Mouse (Mus musculus): ENCODE results near the gene Olfr1061. TPM values are rescaled to one million over a fixed set of nuclear protein-coding genes. Genes with fewer than 3 reads are reported as not detected.
"Not testable (repeated sequence)": the region's sequence is repeated elsewhere in the genome, so short reads cannot be mapped to it uniquely, and the experiment has no call there.

The Olfr1061 gene
- total RNA-seq (2021): not detected
- long read RNA-seq, experiment 1: 0 reads
- long read RNA-seq, experiment 2: 0 reads

DNA sequence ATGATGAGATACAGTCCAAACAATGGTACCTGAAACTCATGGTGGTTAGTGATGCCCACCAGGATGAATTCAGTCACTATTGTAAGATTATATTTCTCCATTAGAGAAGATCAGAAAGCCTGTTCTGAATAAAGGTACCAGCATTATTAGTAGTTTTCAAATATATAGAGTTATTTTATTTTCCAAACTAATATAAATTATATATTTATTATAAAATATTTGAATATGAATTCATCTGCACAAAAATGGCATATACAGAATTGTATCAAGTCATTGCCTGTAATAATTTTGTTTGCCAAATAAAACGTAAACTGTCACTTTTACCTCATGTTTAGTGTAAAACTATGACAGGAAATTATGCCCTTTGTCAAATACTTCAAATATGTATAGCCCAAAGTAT, at the start of gene Olfr1061:
TSS of gene Olfr1061 (minus strand) at position 101 of the 400 bp plus-strand sequence.
- H3K4me3 ChIP-seq: no peak within 1 kb of the TSS
- TF ChIP-seq CTCF (IDR thresholded peaks at IDR 0.05): no peak
- no peak within 1 kb of the TSS for H3K27ac ChIP-seq
- intact Hi-C loops (cut with DNase I): no loop called here
- DNase-seq: no peak

DNA sequence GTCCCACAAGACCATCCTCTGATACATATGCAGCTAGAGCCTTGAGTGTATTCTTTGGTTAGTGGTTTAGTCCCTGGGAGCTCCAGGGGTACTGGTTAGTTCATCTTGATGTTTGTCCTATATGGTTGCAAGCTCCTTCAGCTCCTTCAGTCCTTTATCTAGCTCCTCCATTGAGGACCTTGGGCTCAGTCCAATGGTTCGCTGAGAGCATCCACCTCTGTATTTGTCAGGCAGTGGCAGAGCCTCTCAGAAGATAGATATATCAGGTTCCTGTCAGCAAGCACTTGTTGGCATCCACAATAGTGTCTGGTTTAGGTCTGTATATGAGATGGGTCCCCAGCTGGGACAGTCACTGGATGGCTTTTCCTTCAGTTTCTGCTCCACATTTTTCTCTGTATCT, 46.6 kb upstream of the Olfr1061 start:
- no peak overlapping the region for H3K27ac ChIP-seq
- H3K4me3 ChIP-seq: no peak overlapping the region
- intact Hi-C loops (cut with DNase I): loop anchor here (5.0 kb wide), 1 partner anchor 733 kb away; no protein-coding TSS in a partner anchor
- no peak for TF ChIP-seq CTCF (IDR thresholded peaks at IDR 0.05)
- no peak for DNase-seq

DNA sequence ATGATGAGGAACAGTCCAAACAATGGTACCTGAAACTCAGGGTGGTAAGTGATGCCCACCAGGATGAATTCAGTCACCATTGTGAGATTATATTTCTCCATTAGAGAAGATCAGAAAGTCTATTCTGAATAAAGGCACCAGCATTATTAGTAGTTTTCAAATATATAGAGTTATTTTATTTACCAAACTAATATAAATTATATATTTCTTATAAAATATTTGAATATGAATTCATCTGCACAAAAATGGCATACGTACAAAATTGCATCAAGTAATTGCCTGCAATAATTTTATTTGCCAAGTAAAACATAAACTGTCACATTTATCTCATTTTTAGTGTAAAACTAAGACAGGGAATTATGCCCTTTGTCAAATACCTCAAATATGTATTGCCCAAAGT, 42.3 kb upstream of the Olfr1061 start, which contains the start of gene Olfr1066:
TSS of gene Olfr1066 (minus strand) at position 101 of the 400 bp plus-strand sequence.
- DNase-seq: no peak
- H3K27ac ChIP-seq: no peak within 1 kb of the TSS
- intact Hi-C loops (cut with DNase I): no loop called here
- no peak within 1 kb of the TSS for H3K4me3 ChIP-seq
- TF ChIP-seq CTCF (IDR thresholded peaks at IDR 0.05): no peak

- not testable (repeated sequence) for DNase-seq
Measured at GRCm38 (mm10) chr2:86450491-86450890, 36.6 kb upstream of the Olfr1061 start, which contains the start of gene Olfr1065. Olfr1065 (minus strand) TSS chr2:86450591.

DNA sequence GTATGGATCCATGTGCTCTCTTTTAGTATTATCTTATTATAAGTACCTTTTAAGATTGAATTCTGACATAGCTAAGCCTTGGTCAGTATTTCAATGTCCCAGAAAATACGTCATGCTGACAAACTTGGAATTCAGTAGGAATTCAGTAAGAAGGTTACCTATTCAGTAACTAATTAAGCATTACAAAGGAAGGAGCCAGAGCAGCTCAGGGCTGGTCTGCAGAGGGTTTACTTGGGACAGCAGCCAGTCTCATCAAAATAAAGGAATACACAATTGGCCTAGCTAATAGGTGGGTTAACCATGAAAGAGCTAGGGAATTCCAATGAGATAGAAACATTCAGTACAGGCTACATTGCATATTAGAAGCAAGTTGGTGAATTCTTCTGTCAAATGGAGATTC, 28.3 kb upstream of the Olfr1061 start:
- H3K4me3 ChIP-seq; DNase-seq; intact Hi-C loops (cut with DNase I); H3K27ac ChIP-seq: not testable (repeated sequence)

More at GRCm38 (mm10) chr2:86450491-86450890, 36.6 kb upstream of the Olfr1061 start, which contains the start of gene Olfr1065:
- intact Hi-C loops (cut with DNase I); H3K27ac ChIP-seq; H3K4me3 ChIP-seq: not testable (repeated sequence)

GRCm38 (mm10) chr2:86428511-86428910, 14.7 kb upstream of the Olfr1061 start:
- intact Hi-C loops (cut with DNase I); H3K27ac ChIP-seq; H3K4me3 ChIP-seq; DNase-seq: not testable (repeated sequence)

GRCm38 (mm10) chr2:86426649-86427048, 12.8 kb upstream of the Olfr1061 start, which contains the start of gene Olfr1062:
Olfr1062 (minus strand) TSS chr2:86426749.
- intact Hi-C loops (cut with DNase I); DNase-seq; H3K4me3 ChIP-seq; H3K27ac ChIP-seq: not testable (repeated sequence)

- intact Hi-C loops (cut with DNase I): no loop called here
- DNase-seq: no peak
- no peak for TF ChIP-seq CTCF (IDR thresholded peaks at IDR 0.05)
Measured at GRCm38 (mm10) chr2:86395114-86395513, 18.7 kb downstream of the Olfr1061 start.

GRCm38 (mm10) chr2:86388461-86388860, 25.4 kb downstream of the Olfr1061 start, which contains the start of gene Olfr1058:
Olfr1058 (minus strand) TSS chr2:86388561.
- DNase-seq; H3K4me3 ChIP-seq; H3K27ac ChIP-seq; intact Hi-C loops (cut with DNase I): not testable (repeated sequence)

More at GRCm38 (mm10) chr2:86395114-86395513, 18.7 kb downstream of the Olfr1061 start:
- no peak overlapping the region for H3K27ac ChIP-seq
- no peak overlapping the region for H3K4me3 ChIP-seq

DNA sequence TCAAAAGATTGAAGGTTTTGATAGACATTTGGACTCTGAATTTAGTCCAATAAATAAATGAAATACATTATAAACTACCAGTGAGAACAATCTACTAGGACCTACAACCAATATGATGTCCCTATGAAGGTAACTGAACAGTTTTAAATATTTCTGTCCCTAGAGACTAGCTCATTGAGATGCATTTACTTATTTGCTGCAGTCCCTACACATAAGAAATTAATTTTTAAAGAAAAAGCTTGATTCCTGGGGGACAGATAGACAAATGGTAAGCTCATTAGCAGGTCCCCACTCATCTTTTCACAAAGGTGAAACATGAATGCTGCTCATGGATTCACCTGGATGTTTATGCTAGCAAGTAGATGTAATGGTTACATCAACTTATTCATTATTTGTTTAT, 35.6 kb downstream of the Olfr1061 start, which contains the start of gene Olfr1057:
TSS of gene Olfr1057 (minus strand) at position 101 of the 400 bp plus-strand sequence.
- no peak within 1 kb of the TSS for H3K4me3 ChIP-seq
- no peak within 1 kb of the TSS for H3K27ac ChIP-seq
- no peak for TF ChIP-seq CTCF (IDR thresholded peaks at IDR 0.05)
- no peak for DNase-seq
- intact Hi-C loops (cut with DNase I): no loop called here

DNA sequence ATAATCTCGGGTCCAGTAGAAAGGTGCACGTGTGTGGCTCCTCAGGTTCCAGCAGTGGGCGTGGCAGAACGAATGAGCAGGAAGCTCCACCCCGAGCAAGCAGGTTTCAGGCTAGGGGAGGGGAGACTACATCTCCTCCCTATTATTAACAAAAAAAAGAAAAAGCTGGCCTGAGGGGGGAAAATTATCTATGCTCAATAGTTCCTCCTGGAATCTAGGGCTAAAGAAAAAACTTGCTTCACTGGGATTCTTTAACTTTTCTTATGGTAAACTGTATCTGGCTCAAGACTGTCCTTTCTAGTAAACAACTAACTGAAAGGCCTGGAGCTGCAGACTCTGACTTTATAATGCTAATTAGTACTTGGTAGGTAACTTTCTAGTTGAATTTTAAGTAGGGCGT, 47.5 kb downstream of the Olfr1061 start:
- H3K27ac ChIP-seq; intact Hi-C loops (cut with DNase I); H3K4me3 ChIP-seq; DNase-seq: not testable (repeated sequence)

Other genes with a start within 250 kb of the Olfr1061 start
- not detected for gene Olfr1043, start 246.5 kb downstream of the Olfr1061 start, total RNA-seq (2021)
- not detected for gene Olfr1044, start 236.2 kb downstream of the Olfr1061 start, total RNA-seq (2021)
- not detected for gene Olfr52, start 228.4 kb downstream of the Olfr1061 start, total RNA-seq (2021)
- not detected for gene Olfr1045, start 211.0 kb downstream of the Olfr1061 start, total RNA-seq (2021)
- not detected for gene Olfr1046, start 194.7 kb downstream of the Olfr1061 start, total RNA-seq (2021)
- gene Olfr1047, start 182.6 kb downstream of the Olfr1061 start, total RNA-seq (2021): not detected
- gene Olfr1048, start 173.8 kb downstream of the Olfr1061 start, total RNA-seq (2021): not detected
- gene Olfr1049, start 155.7 kb downstream of the Olfr1061 start, total RNA-seq (2021): not detected
- gene Olfr1051, start 135.0 kb downstream of the Olfr1061 start, total RNA-seq (2021): not detected
- not detected for gene Olfr1052, start 121.6 kb downstream of the Olfr1061 start, total RNA-seq (2021)
- gene Olfr1053, start 98.8 kb downstream of the Olfr1061 start, total RNA-seq (2021): not detected
- gene Olfr1054, start 78.6 kb downstream of the Olfr1061 start, total RNA-seq (2021): not detected
- not detected for gene Olfr1055, start 63.8 kb downstream of the Olfr1061 start, total RNA-seq (2021)
- not detected for gene Olfr1056, start 51.6 kb downstream of the Olfr1061 start, total RNA-seq (2021)
- gene Olfr1057, start 35.7 kb downstream of the Olfr1061 start, total RNA-seq (2021): not detected
- gene Olfr1058, start 25.5 kb downstream of the Olfr1061 start, total RNA-seq (2021): not detected
- gene Olfr1062, start 12.7 kb upstream of the Olfr1061 start, total RNA-seq (2021): not detected
- gene Olfr1065, start 36.5 kb upstream of the Olfr1061 start, total RNA-seq (2021): not detected
- not detected for gene Olfr1066, start 42.2 kb upstream of the Olfr1061 start, total RNA-seq (2021)
- gene Olfr228, start 73.3 kb upstream of the Olfr1061 start, total RNA-seq (2021): not detected
- not detected for gene Olfr1076, start 94.4 kb upstream of the Olfr1061 start, total RNA-seq (2021)
- not detected for gene Olfr1079, start 128.4 kb upstream of the Olfr1061 start, total RNA-seq (2021)
- not detected for gene Olfr1080, start 144.2 kb upstream of the Olfr1061 start, total RNA-seq (2021)
- gene Olfr1082, start 184.9 kb upstream of the Olfr1061 start, total RNA-seq (2021): not detected
- gene Olfr1084, start 225.7 kb upstream of the Olfr1061 start, total RNA-seq (2021): not detected
- not detected for gene Olfr1085, start 248.0 kb upstream of the Olfr1061 start, total RNA-seq (2021)